Mouse (Mus musculus): Measurements from ENCODE around the gene Gpr180.
"Not testable (repeated sequence)": the region's sequence is repeated elsewhere in the genome, so short reads cannot be mapped to it uniquely, and the experiment has no call there.

Gpr180 gene

DNA sequence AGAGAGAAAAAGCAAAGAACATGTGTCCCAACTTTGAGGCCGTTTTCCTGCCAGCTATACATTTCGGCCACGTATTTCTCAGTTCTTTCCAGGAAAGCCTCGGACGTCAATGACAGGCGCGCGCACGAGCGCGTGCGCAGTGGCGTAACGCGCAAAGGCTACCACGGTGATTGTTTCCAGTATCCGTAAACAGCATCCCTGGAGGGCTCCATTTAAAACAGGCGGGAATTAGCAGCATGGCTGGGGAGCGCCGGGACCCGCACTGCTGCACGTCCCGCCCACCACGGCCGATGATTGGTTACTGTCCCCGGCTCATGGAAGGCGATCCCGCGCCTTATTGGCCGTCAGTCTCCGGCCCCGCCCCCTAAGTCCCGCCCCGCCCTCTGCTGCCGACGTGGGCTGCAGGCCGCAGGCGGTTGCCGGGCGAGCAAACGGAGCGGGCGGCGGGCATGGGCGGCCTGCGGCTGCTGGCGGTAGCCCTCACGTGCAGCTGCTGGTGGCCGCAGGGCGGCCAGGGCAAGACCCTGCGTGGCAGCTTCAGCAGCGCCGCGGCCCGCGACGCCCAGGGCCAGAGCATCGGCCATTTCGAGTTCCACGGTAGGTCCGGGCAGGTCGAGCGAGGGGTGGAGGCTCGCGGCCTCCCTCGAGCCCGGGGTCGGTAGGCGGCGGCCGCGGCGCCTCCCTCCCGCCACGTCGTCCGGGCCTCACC, at the start of gene Gpr180:
Gene Gpr180, plus strand, starts transcription at position 415 of the 709 bp plus-strand sequence.
- DNase-seq, result peak; percentile 96

GRCm38 (mm10) chr14:118088437-118089207, 48.3 kb upstream of the Gpr180 start:
- no peak for DNase-seq

DNA sequence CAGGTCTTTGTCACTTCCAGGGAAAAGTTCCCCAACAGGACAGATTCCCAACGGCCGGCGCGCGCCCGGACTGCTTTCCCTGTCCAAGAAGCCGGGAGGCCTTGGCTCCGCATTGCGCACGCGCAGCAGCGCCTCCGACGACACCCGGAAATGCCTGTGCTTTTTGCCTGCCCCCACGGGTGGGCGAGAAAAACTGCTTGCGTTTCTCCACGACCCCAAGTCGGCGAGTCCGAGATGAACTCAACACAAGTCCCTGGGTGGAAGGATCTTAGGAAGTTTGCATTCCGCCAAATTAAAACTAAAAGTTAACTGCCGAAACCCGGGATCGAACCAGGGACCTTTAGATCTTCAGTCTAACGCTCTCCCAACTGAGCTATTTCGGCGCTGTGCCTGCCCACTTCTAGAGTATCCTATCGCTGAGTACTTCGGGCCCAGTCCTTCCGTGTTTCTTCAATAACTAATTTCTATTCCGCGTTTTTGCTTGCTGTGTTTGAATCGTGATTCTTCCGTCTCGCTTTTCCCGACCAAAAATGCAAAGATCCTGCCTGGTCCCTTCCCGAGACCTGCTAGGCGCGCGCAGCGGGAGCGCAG, 47.6 kb upstream of the Gpr180 start:
- peak; percentile 81 for DNase-seq

GRCm38 (mm10) chr14:118089806-118090392, 47.1 kb upstream of the Gpr180 start:
- DNase-seq, result no peak

DNA sequence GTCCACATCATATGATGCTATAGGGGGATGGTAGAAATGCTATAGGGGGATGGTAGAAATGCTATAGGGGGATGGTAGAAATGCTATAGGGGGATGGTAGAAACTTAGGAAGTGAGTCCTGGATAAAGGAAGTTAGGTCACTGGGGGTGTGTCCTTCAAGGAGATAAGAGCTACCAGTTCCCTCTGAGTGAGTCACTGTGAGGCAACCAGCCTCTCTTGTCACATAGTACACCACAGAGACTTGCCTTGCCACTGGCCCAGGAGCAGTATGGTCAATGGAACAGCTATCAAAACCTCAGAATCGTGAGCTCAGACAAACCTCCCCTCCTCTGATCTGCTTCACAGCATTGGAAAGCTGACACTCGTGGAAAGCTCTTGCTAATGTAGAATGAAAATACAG, 38.7 kb upstream of the Gpr180 start:
- DNase-seq, result no peak

DNA sequence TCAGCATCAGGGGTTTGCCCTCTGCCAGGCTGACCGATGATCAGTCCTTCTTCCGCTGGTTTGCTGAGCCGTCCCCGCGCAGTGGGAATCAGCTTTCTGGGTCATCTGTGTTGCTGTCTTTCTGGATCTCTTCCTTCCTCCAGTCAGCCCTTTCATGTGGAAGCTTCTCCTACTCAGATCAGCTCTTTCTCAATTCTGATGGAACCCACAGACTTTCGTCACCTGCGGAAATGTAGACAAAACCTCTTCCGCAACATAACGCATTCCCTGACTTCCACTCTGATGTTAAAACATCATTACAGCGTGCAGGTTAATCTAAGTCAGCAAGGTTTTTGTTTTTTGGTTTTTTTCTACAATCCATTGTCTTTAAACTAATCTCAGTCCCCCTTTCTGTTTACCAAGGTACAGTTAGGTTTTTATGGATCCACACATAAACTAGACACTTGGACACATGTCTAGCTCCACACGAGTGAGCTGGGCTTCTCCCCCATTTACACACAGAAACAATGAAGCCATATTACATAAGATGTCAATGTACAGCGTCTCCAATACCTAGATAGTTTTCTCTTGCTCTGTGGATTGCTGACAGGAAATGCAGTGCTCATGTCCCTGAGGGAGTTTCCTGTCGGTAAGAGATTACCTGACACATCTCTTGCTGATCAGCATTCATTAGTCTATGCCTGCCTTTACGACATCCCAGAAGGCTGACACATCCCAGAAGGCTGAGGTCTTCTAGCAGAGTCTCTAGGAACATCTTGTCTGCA, 35.5 kb upstream of the Gpr180 start:
- no peak for DNase-seq

DNA sequence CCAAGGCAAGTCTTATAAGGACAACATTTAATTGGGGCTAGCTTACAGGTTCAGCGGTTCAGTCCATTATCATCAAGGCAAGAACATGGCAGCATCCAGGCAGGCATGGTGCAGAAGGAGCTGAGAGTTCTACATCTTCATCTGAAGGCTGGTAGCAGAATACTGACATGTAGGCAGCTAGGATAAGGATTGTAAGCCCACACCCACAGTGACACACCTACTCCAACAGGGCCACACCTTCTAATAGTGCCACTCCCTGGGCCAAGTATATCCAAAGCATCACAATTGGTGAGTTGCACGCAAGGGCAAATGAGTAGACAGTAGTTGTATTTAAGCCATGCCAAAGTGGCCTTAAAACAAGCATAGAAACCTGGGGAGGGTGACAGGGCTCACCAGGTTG, 29.5 kb upstream of the Gpr180 start:
- DNase-seq, result not testable (repeated sequence)

DNA sequence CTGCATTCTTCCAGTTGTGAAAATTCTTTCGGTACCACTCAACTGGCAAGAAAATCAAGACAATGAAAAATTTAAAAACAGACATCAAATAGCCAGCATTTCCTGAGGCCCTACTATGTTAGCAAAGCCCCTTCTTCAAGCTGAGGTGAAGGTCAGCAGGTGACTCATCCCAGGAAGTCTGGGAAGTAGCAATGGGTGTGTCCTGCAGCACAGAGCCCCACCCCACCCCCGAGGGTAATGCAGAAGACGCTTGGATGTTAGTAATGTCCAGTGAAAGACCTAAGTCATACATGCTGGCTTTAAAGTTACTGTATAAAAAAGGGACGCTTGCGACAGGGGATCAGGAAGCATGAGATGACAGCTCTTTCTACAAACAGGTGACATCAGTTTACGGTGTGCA, 23.8 kb upstream of the Gpr180 start:
- DNase-seq, result no peak

GRCm38 (mm10) chr14:118124129-118124528, 12.8 kb upstream of the Gpr180 start:
- no peak for DNase-seq

DNA sequence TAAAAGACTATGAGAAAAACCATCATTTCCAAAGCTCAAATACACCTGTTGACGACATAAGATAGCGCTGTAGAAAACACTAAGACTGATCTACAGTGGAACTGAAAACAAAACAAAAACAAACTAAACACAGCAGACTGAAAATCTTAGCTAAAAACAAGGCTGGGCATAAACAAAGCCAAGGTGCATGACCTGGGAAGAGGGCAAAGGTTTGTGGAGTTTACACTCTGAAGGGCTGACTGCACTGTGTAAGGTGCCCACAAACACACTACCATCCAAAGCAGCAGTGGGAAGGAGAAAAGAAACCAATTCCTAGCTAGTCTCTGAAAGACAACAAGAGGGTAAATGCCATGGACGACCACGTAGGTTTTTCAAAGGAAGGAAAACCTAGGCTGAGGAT, 12.2 kb upstream of the Gpr180 start:
- no peak for DNase-seq

GRCm38 (mm10) chr14:118126301-118126700, 10.7 kb upstream of the Gpr180 start:
- DNase-seq, result no peak

GRCm38 (mm10) chr14:118131472-118131871, 5.5 kb upstream of the Gpr180 start:
- no peak for DNase-seq

- no peak for DNase-seq
Observed at GRCm38 (mm10) chr14:118131931-118132641, 4.9 kb upstream of the Gpr180 start.

- DNase-seq, result peak; percentile 99
Observed at GRCm38 (mm10) chr14:118132642-118132977, 4.3 kb upstream of the Gpr180 start, which contains the start of gene Tgds. Gene Tgds, minus strand, starts transcription at chr14:118132755.

DNA sequence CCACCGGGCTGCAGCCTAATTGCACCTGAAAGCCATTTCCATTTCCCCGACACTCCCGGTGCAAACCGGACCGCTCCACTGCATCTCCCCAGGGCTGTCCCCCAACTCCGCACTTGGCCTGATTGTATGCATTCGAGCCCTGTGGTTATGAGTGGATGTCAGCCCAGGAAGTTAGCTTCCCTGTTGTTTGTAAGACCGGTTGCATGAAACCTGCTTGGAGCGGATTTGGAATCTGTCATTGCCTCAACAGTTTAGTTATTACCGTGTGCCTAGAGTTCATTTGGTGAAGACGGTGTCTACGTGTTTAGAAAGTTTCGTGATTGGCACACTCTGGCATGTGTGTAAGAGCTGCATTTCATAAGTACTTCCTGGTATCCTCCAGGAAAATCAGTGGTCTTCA, 529 bp downstream of the Gpr180 start:
- no peak for DNase-seq

GRCm38 (mm10) chr14:118142283-118142682, 5.3 kb downstream of the Gpr180 start:
- DNase-seq, result no peak

DNA sequence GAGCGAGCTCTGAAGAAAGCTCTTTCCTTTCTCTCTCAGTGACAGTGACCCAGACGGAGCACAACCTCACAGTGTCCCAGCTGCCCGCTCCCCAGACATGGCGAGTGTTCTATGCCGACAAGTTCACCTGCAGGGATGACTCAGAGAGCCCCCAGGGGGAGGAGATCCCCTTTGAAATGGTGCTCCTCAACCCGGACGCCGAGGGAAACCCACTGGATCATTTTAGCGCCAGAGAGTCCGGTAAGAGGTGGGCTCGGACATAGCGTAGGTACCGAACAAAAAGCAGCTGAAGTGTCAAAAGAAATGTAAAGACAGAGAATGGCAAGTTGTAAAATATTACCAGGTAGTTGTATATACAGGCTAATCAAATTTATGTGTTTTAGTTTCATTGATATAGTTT, 11.1 kb downstream of the Gpr180 start:
- no peak for DNase-seq

DNA sequence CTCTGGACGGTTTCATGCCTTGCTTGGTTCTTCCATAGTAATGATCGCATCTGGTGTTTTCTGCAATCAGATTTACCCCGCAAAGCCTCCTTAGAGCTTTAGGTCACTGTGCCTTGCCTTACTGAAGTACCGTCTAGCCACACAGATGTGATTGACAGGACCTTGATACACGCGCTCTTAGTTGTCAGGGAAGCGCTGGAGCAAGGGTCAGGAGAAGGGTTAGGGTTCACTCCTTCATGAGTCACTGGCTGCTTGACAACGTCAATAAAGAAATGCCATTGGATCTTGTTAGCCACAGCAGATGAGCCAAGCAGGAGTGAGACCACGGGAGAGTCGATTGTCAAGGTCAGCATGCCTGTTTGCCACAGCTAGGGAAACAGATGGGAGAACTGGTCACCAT, 11.6 kb downstream of the Gpr180 start:
- DNase-seq, result no peak

- DNase-seq, result no peak
Observed at GRCm38 (mm10) chr14:118150656-118151551, 13.9 kb downstream of the Gpr180 start.

GRCm38 (mm10) chr14:118151651-118152293, 14.8 kb downstream of the Gpr180 start:
- DNase-seq, result no peak

- no peak for DNase-seq
Observed at GRCm38 (mm10) chr14:118152294-118152651, 15.3 kb downstream of the Gpr180 start.
